In genomic region chr11:5160722-5161485, GRCm38 (mm10) we compare ENCODE assay signal across 9 mouse cellular contexts. TPM values are rescaled to one million over a fixed set of nuclear protein-coding genes. Genes with fewer than 3 reads are reported as not detected.
DNase-seq lines count a peak whose midpoint lies in the region; ATAC-seq and TF ChIP-seq lines count a peak whose summit lies in the region.
"Had no signal": no experiment of that assay in that cellular context is flagged by ENCODE, and none has a peak within 500 bp of the region (broad histone marks: within the 10 kb centered on the region; RNA-seq: fewer than 3 reads in every experiment).

No protein-coding gene starts in this region.

- no peaks in the 10 kb centered on the region for H3K27me3 ChIP-seq in cerebellum, adult 2 months (ENCODE audit: control insufficient read depth, insufficient read depth, low read length)
- H3K27me3 ChIP-seq in liver, embryonic 14.5 days (ENCODE audit: control insufficient read depth, insufficient read depth, low read length) = no peaks in the 10 kb centered on the region
- no peaks in the 10 kb centered on the region for H3K27me3 ChIP-seq in thymus, adult 2 months (ENCODE audit: control insufficient read depth, insufficient read depth, low read length)

- peaks cover 20% of the 10 kb centered on the region for H3K4me1 ChIP-seq in cerebellum, adult 2 months (ENCODE audit: control insufficient read depth, insufficient read depth, low read length)
- no peaks in the 10 kb centered on the region for H3K4me1 ChIP-seq in liver, embryonic 14.5 days (replicated peaks; ENCODE audit: control insufficient read depth in 2 of 2, insufficient read depth in 2 of 2, low read length in 1 of 2)
- peaks cover 9% of the 10 kb centered on the region for H3K4me1 ChIP-seq in thymus, adult 2 months (replicated peaks; ENCODE audit: control insufficient read depth, insufficient read depth, low read length)

- H3K9me3 ChIP-seq in liver, embryonic 14.5 days (ENCODE audit: control insufficient read depth, low read length) = no peaks in the 10 kb centered on the region; the same call in 1 of the 2 replicates

- H3K27ac ChIP-seq in cerebellum, adult 2 months (ENCODE audit: insufficient read depth, low read length) = no peak overlapping the region
- no peak overlapping the region for H3K27ac ChIP-seq in liver, embryonic 14.5 days
- no peak overlapping the region for H3K27ac ChIP-seq in thymus, adult 2 months (ENCODE audit: control insufficient read depth, insufficient read depth, low read length)

- TF ChIP-seq POLR2A in cerebellum, adult 2 months (IDR thresholded peaks at IDR 0.05; ENCODE audit: borderline replicate concordance, insufficient read depth, low read length) = no peak
- no peak for TF ChIP-seq POLR2A in thymus, adult 2 months (IDR thresholded peaks at IDR 0.05; ENCODE audit: control insufficient read depth, extremely low read depth, insufficient read depth, low read length, poor library complexity)

- peak in 1 of 2 experiments; percentile 54 for DNase-seq in cerebellum, adult 2 months
- DNase-seq in layer of hippocampus, adult 11-12 months (ENCODE audit: low spot score) = peak; percentile 25
- DNase-seq in layer of hippocampus, adult 9-10 months (ENCODE audit: low spot score) = no peak
- peak; percentile 70 for DNase-seq in NIH3T3 (ENCODE audit: low read depth)
- no peak for DNase-seq in liver, embryonic 14.5 days (ENCODE audit: low read depth in 3 of 3, low spot score in 3 of 3)
- peak; percentile 76 for DNase-seq in thymus, adult 2 months

- no peak overlapping the region for H3K4me3 ChIP-seq in cerebellum, adult 2 months (replicated peaks; ENCODE audit: insufficient read depth, low read depth, low read length)
- no peak overlapping the region for H3K4me3 ChIP-seq in liver, embryonic 14.5 days (ENCODE audit: insufficient read depth in 1 of 2, low read depth in 2 of 2, low read length in 2 of 2)
- no peak overlapping the region for H3K4me3 ChIP-seq in thymus, adult 2 months (ENCODE audit: control insufficient read depth, insufficient read depth, low read length)

- ATAC-seq in cerebellum, adult (ENCODE audit: insufficient number of reproducible peaks, low FRiP score, low TSS enrichment) = no peak
- no peak for ATAC-seq in liver, embryonic 14.5 days (ENCODE audit: insufficient read depth)
- ATAC-seq in activated CD4-positive, CD25-positive, alpha-beta regulatory T cell, adult 4 months = no peak
- ATAC-seq: Patski had no signal

- TF ChIP-seq CTCF in cerebellum, adult 2 months (IDR thresholded peaks at IDR 0.05; ENCODE audit: borderline replicate concordance, insufficient read depth, low read depth, low read length) = peak; percentile 63
- peak; percentile 82 for TF ChIP-seq CTCF in liver, embryonic 14.5 days (IDR thresholded peaks at IDR 0.05; ENCODE audit: low read depth)
- peak; percentile 68; the same call in 1 of the 2 replicates for TF ChIP-seq CTCF in thymus, adult 2 months (IDR thresholded peaks at IDR 0.05; ENCODE audit: borderline replicate concordance, control insufficient read depth, extremely low read depth, insufficient read depth, low read length, poor library complexity)

- no peaks in the 10 kb centered on the region for H3K36me3 ChIP-seq in liver, embryonic 14.5 days (replicated peaks; ENCODE audit: control insufficient read depth, insufficient read depth, low read depth)
- no peaks in the 10 kb centered on the region for H3K36me3 ChIP-seq in thymus, adult 2 months (ENCODE audit: control insufficient read depth, insufficient read depth, low read length)

- no peak for TF ChIP-seq EP300 in liver, embryonic 14.5 days (IDR thresholded peaks at IDR 0.05; ENCODE audit: low read depth)

- H3K4me2 ChIP-seq in liver, embryonic 14.5 days (ENCODE audit: low read depth) = no peak overlapping the region

- no peak overlapping the region for H3K9ac ChIP-seq in liver, embryonic 14.5 days (replicated peaks)

- WGBS in cerebellum, adult 2 months = 75% methylated on average over 17 of the region's 17 CpGs
- WGBS in liver, embryonic 14.5 days (ENCODE audit: insufficient replicate concordance) = 65% methylated on average over 17 of the region's 17 CpGs
- WGBS in thymus, adult 2 months = 84% methylated on average over 17 of the region's 17 CpGs

RNA-seq across cellular contexts. Expression of gene Emid1, which starts 8.8 kb away (rescaled TPM):
- polyA plus RNA-seq in cerebellum, adult 2 months (2012; rRNA removed) = 13.3 and 18.7 TPM in 2 replicates
- 1.3 and 1.5 TPM in 2 replicates for polyA plus RNA-seq in liver, embryonic 14.5 days (2012; rRNA removed)
- 1.3 and 1.9 TPM in 2 replicates for polyA plus RNA-seq in liver, embryonic 14.5 days (2014; fragmentation: Nextera tagmentation; extraction: Ambion mirVana)
- polyA plus RNA-seq in thymus, adult 2 months (2012; rRNA removed) = 56.7 and 74.0 TPM in 2 replicates
- polyA plus RNA-seq in activated CD4-positive, CD25-positive, alpha-beta regulatory T cell, adult 4 months (2017; shearing (Covaris generic)) = not detected
- polyA plus RNA-seq: Patski had no signal

Comparison
In these comparisons a context has a peak if more than half of its experiments do, and no peak if none do; other contexts are left out.
1. DNase-seq: peak in layer of hippocampus, adult 11-12 months (single experiment), NIH3T3 (single experiment) and thymus, adult 2 months (single experiment); none in layer of hippocampus, adult 9-10 months (single experiment) and liver, embryonic 14.5 days (0 of 3).
2. Peak in every context shown above with its lines, with median percentiles within 50 percentile points of each other: CTCF ChIP-seq.